Mouse (Mus musculus) kidney, adult 2 months (tissue): ENCODE measurements around the gene Rnf185. TPM values are rescaled to one million over a fixed set of nuclear protein-coding genes. Genes with fewer than 3 reads are reported as not detected.

Experiments used
- DNase-seq: peaks from one replicate; pipeline ENCODE4 v3.0.0; 2021
- H3K27ac ChIP-seq: fragments of 200-500 bp; 2 replicates; pipeline ENCODE4 v1.5.1; 2012; ENCODE audit warnings: low read depth, low read length, control low read depth, inconsistent platforms; ENCODE audit not compliant: insufficient read depth
- H3K27me3 ChIP-seq: fragments of 200-500 bp; replicated peaks from 2 replicates; pipeline ENCODE4 v1.6.1; 2012; ENCODE audit warnings: mild to moderate bottlenecking, moderate library complexity, low read length, inconsistent platforms; ENCODE audit not compliant: control insufficient read depth, insufficient read depth
- H3K36me3 ChIP-seq: fragments of 200-500 bp; 2 replicates; pipeline ENCODE4 v1.6.1; 2012; ENCODE audit warnings: mild to moderate bottlenecking, moderate library complexity, low read length, inconsistent platforms; ENCODE audit not compliant: control insufficient read depth, insufficient read depth
- H3K4me1 ChIP-seq: fragments of 200-500 bp; 2 replicates; pipeline ENCODE4 v1.6.1; 2011; ENCODE audit warnings: low read length; ENCODE audit not compliant: control insufficient read depth, insufficient read depth
- H3K4me3 ChIP-seq: fragments of 200-500 bp; 2 replicates; pipeline ENCODE4 v1.5.1; 2011; ENCODE audit warnings: mild to moderate bottlenecking, low read depth, low read length, control low read depth; ENCODE audit not compliant: insufficient read depth
- CTCF ChIP-seq: fragments of 200-500 bp; conservative IDR thresholded peaks from 2 replicates; pipeline ENCODE4 v1.5.1; 2011; ENCODE audit warnings: low read depth, mild to moderate bottlenecking, control low read depth, low read length, moderate library complexity, mixed read lengths; ENCODE audit not compliant: insufficient read depth, insufficient read length
- POLR2A ChIP-seq: fragments of 200-500 bp; IDR thresholded peaks from one replicate; pipeline ENCODE4 v1.6.1; 2011; ENCODE audit warnings: low read depth, low read length, control low read depth
- WGBS: fragments of 180-500 bp; shearing (Covaris S2); methylation state at CpG from one replicate; pipeline ENCODE4 v1.1.7; 2018; 5-methylcytosine and 5-hydroxymethylcytosine counted together
- polyA plus RNA-seq: library from polyadenylated mRNA; depleted of rRNA; stranded (reverse); fragments of >200 nt; gene quantifications from 2 replicates; pipeline ENCODE4 v1.2.3, GENCODE M21; 2012

Rnf185 gene
- polyA plus RNA-seq, 1 experiment: 49.4 TPM

DNA sequence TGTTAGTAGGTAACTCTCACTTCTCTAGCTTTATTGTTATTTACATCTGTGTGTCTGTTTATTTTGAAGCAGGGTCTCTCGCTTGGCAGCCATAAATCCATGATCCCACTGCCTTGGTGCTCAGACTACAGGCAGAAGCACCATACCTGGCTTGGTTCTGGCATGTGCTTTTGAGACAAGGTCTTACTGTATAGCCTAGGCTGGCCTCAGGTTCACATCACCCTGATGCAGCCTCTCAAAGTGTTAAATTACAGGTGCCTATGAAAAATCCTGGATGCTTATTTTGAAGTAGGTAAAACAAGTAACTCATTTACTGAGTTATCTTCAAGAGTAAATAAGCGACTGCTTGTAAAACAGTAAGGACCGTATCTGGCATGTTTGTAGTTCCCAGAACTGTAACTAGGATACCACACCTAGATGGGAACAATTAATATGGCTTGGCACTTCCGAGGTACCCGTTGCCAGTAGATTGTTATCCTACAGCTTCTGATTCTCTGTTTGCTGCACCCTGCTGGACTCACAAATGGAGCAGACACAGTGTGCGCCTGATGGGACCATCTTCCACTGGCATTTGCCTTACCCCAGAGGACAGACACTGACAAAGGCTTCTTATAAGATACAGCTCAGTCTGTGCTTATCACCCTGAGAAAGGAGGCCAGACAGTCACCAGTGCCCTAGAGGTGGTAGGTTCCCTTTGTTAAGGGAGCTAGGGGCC lies 64.5 kb downstream of the Rnf185 start:
- TF ChIP-seq POLR2A: no peak
- TF ChIP-seq CTCF: no peak
- Histone ChIP-seq H3K27me3 (no peaks in the 10 kb centered on the region), H3K4me1 (peaks cover 3% of the 10 kb centered on the region), H3K27ac (no peak overlapping the region), H3K4me3 (no peak overlapping the region), H3K36me3 (no peaks in the 10 kb centered on the region)
- no peak for DNase-seq
- WGBS: 73% methylated on average over 6 of the region's 6 CpGs

DNA sequence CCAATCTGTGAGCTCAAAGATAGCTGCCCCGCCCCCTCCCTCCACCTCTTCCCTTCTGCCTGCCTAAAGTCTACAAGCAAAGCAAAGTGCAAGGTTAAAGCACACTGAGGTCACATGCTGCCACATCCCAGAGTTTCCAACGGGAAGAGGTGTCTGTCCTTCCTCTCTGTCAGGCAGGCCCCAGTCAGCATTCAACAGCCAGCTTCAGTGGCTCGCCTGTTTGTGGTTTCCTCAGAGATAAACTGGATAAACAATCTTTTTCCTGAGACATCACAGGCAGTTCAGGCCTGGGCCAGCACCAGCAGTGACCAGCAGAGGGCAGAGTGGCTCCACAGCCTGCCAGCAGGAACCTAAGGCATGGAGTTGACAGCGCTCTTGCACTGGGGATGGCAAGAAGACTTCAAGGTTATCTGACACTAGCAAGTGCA lies 65.2 kb downstream of the Rnf185 start:
- Histone ChIP-seq H3K4me1 (peaks cover 3% of the 10 kb centered on the region; the same call in 1 of the 2 replicates), H3K27me3 (no peaks in the 10 kb centered on the region), H3K27ac (no peak overlapping the region), H3K36me3 (no peaks in the 10 kb centered on the region), H3K4me3 (no peak overlapping the region)
- 16% methylated on average over 4 of the region's 4 CpGs for WGBS
- DNase-seq: peak; percentile 87
- peak; percentile 99 for TF ChIP-seq CTCF
- no peak for TF ChIP-seq POLR2A

DNA sequence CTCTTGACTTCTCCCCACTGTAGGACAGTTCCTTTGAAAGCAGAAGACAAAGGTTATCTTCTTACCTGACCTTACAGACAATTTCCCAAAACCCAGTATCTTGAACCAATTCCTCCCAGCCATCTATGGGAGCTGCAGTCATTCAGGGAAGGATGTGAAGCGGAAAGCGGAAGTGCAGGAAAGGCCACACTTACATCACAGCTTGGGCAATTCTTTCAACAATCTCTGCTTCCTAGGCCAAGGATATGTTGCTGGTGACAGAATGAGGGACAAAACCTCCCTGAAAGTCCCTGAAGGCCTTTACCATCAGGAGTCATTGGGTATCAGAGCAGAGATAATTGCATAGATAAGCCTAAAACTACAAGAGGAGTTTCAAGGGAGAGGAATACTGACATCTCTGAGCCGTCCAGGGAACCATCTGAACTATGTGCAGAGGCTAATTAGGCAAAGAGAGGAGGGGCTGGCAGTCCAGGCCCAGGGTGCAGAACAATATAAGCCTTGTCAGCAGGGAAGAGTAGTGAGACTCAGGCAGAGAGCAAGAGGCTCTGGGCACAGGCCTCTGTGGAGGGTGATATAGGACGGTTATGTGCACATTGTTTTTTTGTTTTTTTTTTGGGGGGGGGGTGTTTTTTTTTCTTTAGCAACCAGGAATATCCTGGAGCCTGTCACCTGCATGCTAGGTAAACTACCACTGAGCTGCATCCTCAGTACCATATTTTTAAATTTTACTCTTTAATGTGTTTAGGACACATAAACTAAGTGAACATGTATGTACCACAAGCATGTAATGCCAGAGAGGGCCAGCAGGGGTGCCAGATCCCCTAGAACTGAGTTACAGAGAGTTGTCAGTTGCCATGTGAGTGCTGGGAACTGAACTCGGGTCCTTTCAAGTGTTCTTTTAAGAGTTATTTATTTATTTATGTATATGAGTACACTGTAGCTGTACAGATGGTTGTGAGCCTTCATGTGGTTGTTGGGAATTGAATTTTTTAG lies 69.3 kb downstream of the Rnf185 start:
- WGBS: 86% methylated on average over 5 of the region's 5 CpGs
- no peaks in the 10 kb centered on the region for H3K27me3 ChIP-seq
- TF ChIP-seq POLR2A: no peak
- TF ChIP-seq CTCF: no peak
- no peaks in the 10 kb centered on the region; the same call in 1 of the 2 replicates for H3K4me1 ChIP-seq
- no peak overlapping the region for H3K27ac ChIP-seq
- no peaks in the 10 kb centered on the region for H3K36me3 ChIP-seq
- no peak overlapping the region for H3K4me3 ChIP-seq
- no peak for DNase-seq

DNA sequence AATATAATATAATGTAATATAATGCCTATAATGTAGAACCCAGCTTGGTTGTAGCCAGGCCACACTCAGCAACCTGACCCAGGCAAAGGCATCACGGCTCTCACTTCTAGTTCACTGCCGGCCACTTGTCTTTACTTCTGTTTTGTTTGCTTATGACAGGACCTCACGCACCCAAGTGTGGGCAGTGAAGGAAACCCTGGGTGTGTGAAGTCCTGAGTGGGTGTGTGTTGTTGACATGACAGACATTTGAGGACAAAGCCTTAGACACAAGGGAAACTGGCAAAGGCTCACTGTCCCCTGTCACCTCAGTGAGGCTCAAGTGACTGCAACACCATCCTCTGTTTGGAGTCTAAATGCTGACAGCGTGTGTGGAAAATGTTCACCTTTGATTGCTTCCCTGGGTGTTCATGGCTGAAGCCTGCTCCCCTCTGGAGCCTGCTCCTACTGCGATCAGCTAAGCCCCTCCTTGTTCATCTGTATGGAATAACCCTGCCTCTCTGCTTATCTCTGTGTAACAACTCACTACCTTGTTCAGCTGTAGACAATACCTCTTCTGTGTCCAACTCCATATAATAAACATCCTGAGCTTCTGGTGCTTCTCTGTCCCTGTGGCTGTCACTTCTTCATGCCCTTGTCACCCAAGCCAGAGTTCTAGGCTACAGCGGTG lies 70.9 kb downstream of the Rnf185 start:
- WGBS: 93% methylated on average over 6 of the region's 6 CpGs
- Histone ChIP-seq H3K4me3 (no peak overlapping the region), H3K4me1 (no peaks in the 10 kb centered on the region), H3K27me3 (no peaks in the 10 kb centered on the region), H3K36me3 (no peaks in the 10 kb centered on the region), H3K27ac (no peak overlapping the region)
- TF ChIP-seq CTCF: no peak
- DNase-seq: no peak

DNA sequence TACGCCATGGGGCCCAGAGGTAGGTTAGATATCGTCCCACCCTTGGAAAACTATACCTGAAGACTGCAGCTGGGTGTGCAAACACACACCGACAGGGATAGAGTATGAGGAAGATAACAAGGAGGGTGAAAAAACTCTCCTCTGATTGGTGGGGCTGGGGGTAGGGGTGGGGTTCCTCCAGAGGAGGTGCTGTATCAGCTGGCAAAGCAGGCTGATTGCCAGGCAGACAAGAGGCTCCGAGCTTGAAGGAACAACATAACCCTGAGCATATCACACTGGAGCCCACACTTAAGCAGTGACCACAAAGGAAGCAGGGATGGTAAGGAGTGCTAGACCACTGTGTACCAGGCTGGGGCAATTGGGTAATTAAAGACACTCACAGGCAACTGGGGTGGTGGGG lies 72.7 kb downstream of the Rnf185 start:
- DNase-seq: no peak
- WGBS: 77% methylated on average over 4 of the region's 4 CpGs

DNA sequence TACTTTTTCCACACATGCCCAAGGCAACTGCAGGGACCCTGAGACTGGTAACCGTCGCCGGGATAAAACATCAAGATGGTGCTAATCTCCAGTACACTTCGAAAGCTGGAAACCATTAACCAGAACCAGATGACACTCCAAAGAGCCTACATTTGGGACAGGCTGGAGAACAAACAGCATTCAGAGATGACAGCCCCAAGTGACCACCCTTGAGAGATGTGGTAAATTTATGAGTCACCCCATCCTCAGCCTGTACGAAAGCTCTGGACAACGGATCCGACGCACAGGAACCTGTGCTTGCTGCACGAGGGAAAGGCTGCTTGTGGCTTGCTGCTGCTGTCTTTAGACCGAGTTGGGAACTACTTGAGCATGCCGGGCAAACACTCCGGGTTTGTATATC lies 77.4 kb downstream of the Rnf185 start:
- H3K27me3 ChIP-seq: no peaks in the 10 kb centered on the region
- no peak for DNase-seq
- H3K27ac ChIP-seq: no peak overlapping the region
- no peaks in the 10 kb centered on the region; the same call in 1 of the 2 replicates for H3K4me1 ChIP-seq
- no peak for TF ChIP-seq CTCF
- no peak for TF ChIP-seq POLR2A
- H3K36me3 ChIP-seq: no peaks in the 10 kb centered on the region
- 63% methylated on average over 12 of the region's 12 CpGs for WGBS
- no peak overlapping the region for H3K4me3 ChIP-seq

More for the DNA sequence above, 72.7 kb downstream of the Rnf185 start:
- Histone ChIP-seq H3K4me1 (no peaks in the 10 kb centered on the region), H3K27ac (no peak overlapping the region), H3K4me3 (no peak overlapping the region), H3K36me3 (no peaks in the 10 kb centered on the region), H3K27me3 (no peaks in the 10 kb centered on the region)
- TF ChIP-seq POLR2A: no peak
- TF ChIP-seq CTCF: no peak
